Mouse (Mus musculus) small intestine, adult 2 months (tissue): ENCODE measurements around the gene Gpkow.

Source experiments
- CTCF ChIP-seq: fragments of 200-500 bp; IDR thresholded peaks from 2 replicates; pipeline ENCODE4 v1.5.1; 2012; ENCODE audit warnings: low read depth, mild to moderate bottlenecking, control low read depth, inconsistent platforms, low read length, moderate library complexity, mixed read lengths; ENCODE audit not compliant: insufficient replicate concordance, insufficient read length; ENCODE audit errors: extremely low read depth
- POLR2A ChIP-seq: fragments of 200-500 bp; IDR thresholded peaks from 2 replicates; pipeline ENCODE4 v1.6.1; 2012; ENCODE audit warnings: low read depth, mild to moderate bottlenecking, control low read depth, inconsistent platforms, low read length, moderate library complexity

- no peak for TF ChIP-seq POLR2A
- no peak for TF ChIP-seq CTCF
Observed at GRCm38 (mm10) chrX:7672739-7673138, 24.2 kb upstream of the Gpkow start.
